Mouse (Mus musculus): ENCODE results near the gene Nod1. TPM values are rescaled to one million over a fixed set of nuclear protein-coding genes. Genes with fewer than 3 reads are reported as not detected.

The Nod1 gene
- polyA plus RNA-seq, 1 experiment from 2014 or later: 2.3 TPM

Other genes starting within 250 kb of the Nod1 start
- gene Znrf2, start 155.7 kb downstream of the Nod1 start, polyA plus RNA-seq (2015; fragmentation: Nextera tagmentation; extraction: Ambion mirVana): 6.0 and 6.4 TPM in 2 replicates
- gene Ggct, start 20.3 kb upstream of the Nod1 start, polyA plus RNA-seq (2015; fragmentation: Nextera tagmentation; extraction: Ambion mirVana): 9.4 and 11.8 TPM in 2 replicates
- gene Gars, start 65.4 kb upstream of the Nod1 start, polyA plus RNA-seq (2015; fragmentation: Nextera tagmentation; extraction: Ambion mirVana): 202 and 208 TPM in 2 replicates
- gene Crhr2, start 160.4 kb upstream of the Nod1 start, polyA plus RNA-seq (2015; fragmentation: Nextera tagmentation; extraction: Ambion mirVana): 0.28 and 0.61 TPM in 2 replicates
- not detected in 2 replicates for gene Inmt, start 202.4 kb upstream of the Nod1 start, polyA plus RNA-seq (2015; fragmentation: Nextera tagmentation; extraction: Ambion mirVana)
- 11.0 and 11.6 TPM in 2 replicates for gene Mindy4, start 230.8 kb upstream of the Nod1 start, polyA plus RNA-seq (2015; fragmentation: Nextera tagmentation; extraction: Ambion mirVana)

Data from midbrain, embryonic 13.5 days (tissue).